ENCODE assay signal across 10 mouse cellular contexts in the genomic region with DNA sequence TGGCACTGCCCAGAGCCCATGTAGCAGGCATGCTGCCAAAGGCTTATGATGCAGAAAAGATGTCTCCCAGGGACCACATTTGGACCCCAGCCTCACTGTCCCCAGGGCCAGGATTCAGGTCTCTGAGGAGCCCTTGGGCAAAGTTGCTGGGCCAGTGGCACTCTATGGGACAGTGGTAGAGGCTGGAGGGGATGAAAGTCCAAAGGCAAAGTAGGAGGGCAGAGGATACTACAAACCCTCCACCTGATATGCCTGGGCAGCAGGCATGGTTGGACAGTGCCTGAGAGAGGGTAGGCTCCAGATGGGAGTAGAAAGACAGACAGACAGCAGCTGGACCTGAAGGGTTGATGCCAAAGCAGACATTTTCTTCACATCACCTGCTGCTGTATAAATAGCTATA. TPM values are rescaled to one million over a fixed set of nuclear protein-coding genes. Genes with fewer than 3 reads are reported as not detected.
"Had no signal": no experiment of that assay in that cellular context is flagged by ENCODE, and none has a peak within 500 bp of the region (broad histone marks: within the 10 kb centered on the region; RNA-seq: fewer than 3 reads in every experiment).

No protein-coding gene starts in this region.

- ATAC-seq: inflammation-experienced regulatory T-cells, adult 6 months; liver, embryonic 12.5 days; midbrain, embryonic 13.5 days had no signal

- H3K4me3 ChIP-seq: kidney, embryonic 15.5 days; left cerebral cortex, adult 2 months; limb, embryonic 15.5 days; liver, embryonic 12.5 days; lung, embryonic 15.5 days; midbrain, embryonic 13.5 days; neural tube, embryonic 15.5 days had no signal

- H3K9ac ChIP-seq: kidney, embryonic 15.5 days; limb, embryonic 15.5 days; liver, embryonic 12.5 days; lung, embryonic 15.5 days; midbrain, embryonic 13.5 days; neural tube, embryonic 15.5 days had no signal

- H3K36me3 ChIP-seq: kidney, embryonic 15.5 days; limb, embryonic 15.5 days; liver, embryonic 12.5 days; lung, embryonic 15.5 days; midbrain, embryonic 13.5 days had no signal

- H3K27me3 ChIP-seq: kidney, embryonic 15.5 days; limb, embryonic 15.5 days; lung, embryonic 15.5 days; midbrain, embryonic 13.5 days; neural tube, embryonic 15.5 days had no signal

- DNase-seq: thymus, adult 18-20 months; thymus, postnatal 14 days had no signal

- H3K9me3 ChIP-seq: kidney, embryonic 15.5 days; limb, embryonic 15.5 days; liver, embryonic 12.5 days; lung, embryonic 15.5 days; midbrain, embryonic 13.5 days; neural tube, embryonic 15.5 days had no signal

- H3K4me2 ChIP-seq: kidney, embryonic 15.5 days; limb, embryonic 15.5 days; liver, embryonic 12.5 days; lung, embryonic 15.5 days; midbrain, embryonic 13.5 days; neural tube, embryonic 15.5 days had no signal

- H3K27ac ChIP-seq: kidney, embryonic 15.5 days; limb, embryonic 15.5 days; liver, embryonic 12.5 days; lung, embryonic 15.5 days; midbrain, embryonic 13.5 days; neural tube, embryonic 15.5 days had no signal

RNA-seq across cellular contexts. Expression of a gene that starts 8.7 kb away (rescaled TPM):
- polyA plus RNA-seq: inflammation-experienced regulatory T-cells, adult 6 months had no signal

RNA-seq across cellular contexts. Expression of a gene that starts 41.8 kb away (rescaled TPM):
- polyA plus RNA-seq: inflammation-experienced regulatory T-cells, adult 6 months had no signal
